Mouse (Mus musculus): ENCODE measurements around the gene Kirrel2.

GRCm38 (mm10) chr7:30412735-30413147 is 44.7 kb downstream of the Kirrel2 start:
- TF ChIP-seq CTCF (IDR thresholded peaks at IDR 0.05; ENCODE audit: extremely low read depth, insufficient read length, insufficient replicate concordance, low read depth, low read length) (no peak), POLR2A (IDR thresholded peaks at IDR 0.05; ENCODE audit: low read depth, low read length) (no peak)
